Mouse (Mus musculus): ENCODE results near the gene Alpl. TPM values are rescaled to one million over a fixed set of nuclear protein-coding genes. Genes with fewer than 3 reads are reported as not detected.

Gene Alpl
- total RNA-seq, 2 experiments from 2014 or later = 8.0 to 8.8 TPM

- intact Hi-C loops (cut with DNase I) = no loop called here
- DNase-seq (ENCODE audit: low spot score in 2 of 2) = no peak
Observed at GRCm38 (mm10) chr4:137699264-137700211, 96.6 kb downstream of the Alpl start.

DNA sequence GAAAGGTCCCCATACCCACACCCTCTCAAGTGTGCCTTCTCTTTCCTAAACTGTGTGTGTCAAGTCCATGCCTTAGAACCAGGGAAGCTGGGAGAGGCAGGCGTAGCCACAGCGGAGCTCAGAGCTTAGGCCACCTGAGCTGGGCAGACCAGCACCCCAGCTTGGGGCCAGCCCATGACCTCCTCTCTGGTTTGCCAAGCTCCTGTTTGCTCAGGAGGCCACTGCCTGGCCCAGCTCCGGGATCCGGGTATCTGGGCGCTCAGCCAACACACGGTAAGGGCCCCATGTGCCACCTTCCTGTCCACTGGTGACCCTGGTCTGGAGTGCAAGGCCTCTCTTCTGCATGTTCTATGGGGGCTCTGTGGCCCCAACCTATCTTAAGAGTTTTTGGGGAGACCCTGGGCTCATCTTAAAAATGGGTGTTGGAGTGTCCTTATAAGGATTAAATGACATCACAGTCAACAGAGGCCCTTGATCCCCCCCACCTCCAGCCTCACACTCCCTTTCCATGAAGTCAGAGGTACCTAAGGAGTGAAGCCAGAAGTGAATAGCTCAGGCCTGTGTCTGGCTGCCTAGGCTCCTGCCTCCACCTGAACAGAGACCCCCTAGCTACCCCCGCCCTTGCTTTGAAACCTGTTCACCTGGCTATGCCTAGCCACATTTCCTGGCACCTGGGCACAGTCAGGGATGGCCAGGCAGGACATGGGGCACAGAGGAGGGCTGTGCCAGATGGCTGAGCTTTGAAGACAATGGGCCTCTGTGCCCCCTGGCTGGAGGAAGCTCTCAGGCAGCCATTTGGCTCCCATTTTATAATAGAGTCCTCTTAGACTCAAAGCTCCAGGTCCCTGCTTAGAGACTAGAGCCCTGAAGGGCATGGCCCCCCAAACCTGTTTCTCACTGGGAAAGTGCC, 97.9 kb downstream of the Alpl start:
- no peak for DNase-seq (ENCODE audit: low spot score in 2 of 2)
- intact Hi-C loops (cut with DNase I) = no loop called here

- intact Hi-C loops (cut with DNase I) = no loop called here
- no peak for DNase-seq (ENCODE audit: low spot score in 2 of 2)
Observed at GRCm38 (mm10) chr4:137697156-137697885, 98.9 kb downstream of the Alpl start.

DNA sequence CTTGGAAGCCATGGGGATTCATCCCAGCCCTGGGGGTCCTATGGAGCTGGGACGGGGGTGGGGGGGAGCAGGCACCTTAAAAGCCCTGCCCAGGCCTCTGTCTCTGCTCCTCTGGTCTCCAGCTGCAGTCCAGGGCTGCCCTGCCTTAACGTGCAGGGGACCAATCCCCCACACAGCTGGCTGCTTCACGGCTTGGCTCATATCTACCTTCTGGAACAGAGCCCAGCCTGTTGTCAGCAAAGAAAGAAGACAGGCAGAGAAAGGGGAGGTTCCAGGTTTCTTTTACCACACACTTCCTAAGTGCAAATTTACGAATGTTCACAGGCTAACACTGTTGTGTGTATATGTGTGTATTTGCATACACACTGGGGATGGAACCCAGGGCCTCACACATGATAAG, 100.3 kb downstream of the Alpl start:
- no peak for DNase-seq (ENCODE audit: low spot score in 2 of 2)
- intact Hi-C loops (cut with DNase I) = no loop called here

DNA sequence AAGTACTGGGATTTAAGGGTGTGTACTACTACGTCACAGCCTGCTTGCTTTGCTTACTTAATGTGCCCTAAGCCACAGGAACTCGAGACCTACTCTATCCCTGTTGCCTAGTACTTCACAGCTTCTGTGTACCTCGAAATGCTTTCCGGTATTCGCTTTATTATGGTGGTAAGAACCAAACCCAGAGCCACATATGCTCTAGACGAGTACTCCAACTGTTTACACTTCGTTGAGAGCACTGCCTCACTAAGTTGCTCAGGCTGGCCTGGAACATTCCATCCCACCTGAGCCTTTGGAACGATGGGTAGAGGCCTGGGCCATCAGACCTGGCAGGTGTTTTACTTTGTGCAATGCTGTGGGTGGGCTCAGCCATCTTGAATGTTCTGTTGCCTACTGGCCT, 100.9 kb downstream of the Alpl start:
- intact Hi-C loops (cut with DNase I) = no loop called here
- no peak for DNase-seq (ENCODE audit: low spot score in 2 of 2)

- peak in 1 of 2 experiments; percentile 55 for DNase-seq (ENCODE audit: low spot score in 2 of 2)
- intact Hi-C loops (cut with DNase I) = no loop called here
Observed at GRCm38 (mm10) chr4:137692107-137692902, 103.9 kb downstream of the Alpl start.

Other genes starting within 250 kb of the Alpl start
- gene Ldlrad2, start 221.8 kb downstream of the Alpl start, total RNA-seq (2021) = not detected
- gene Usp48, start 202.6 kb downstream of the Alpl start, total RNA-seq (2021) = 100 to 1,000 TPM; 105 to 109 TPM
- gene Rap1gap, start 131.7 kb downstream of the Alpl start, total RNA-seq (2021) = 100 to 1,000 TPM; 268 to 296 TPM
- 10 to 100 TPM; 80.9 to 84.3 TPM for gene Ece1, start 65.9 kb upstream of the Alpl start, total RNA-seq (2021)
- 100 to 1,000 TPM; 199 TPM for gene Eif4g3, start 196.6 kb upstream of the Alpl start, total RNA-seq (2021)